Mouse (Mus musculus): ENCODE data around the gene Lrrc29. TPM values are rescaled to one million over a fixed set of nuclear protein-coding genes. Genes with fewer than 3 reads are reported as not detected.

Lrrc29 gene
- polyA plus RNA-seq, 1 experiment: 1.6 TPM

- H3K4me1 ChIP-seq (ENCODE audit: control insufficient read depth, insufficient read depth, low read length): no peaks in the 10 kb centered on the region
- H3K27ac ChIP-seq (ENCODE audit: insufficient read depth, low read length): no peak overlapping the region
- H3K4me3 ChIP-seq (ENCODE audit: insufficient read depth, low read length): 0 out of 2 replicates have a peak overlapping the region, but pooled peaks have one; percentile 17
- TF ChIP-seq POLR2A (IDR thresholded peaks at IDR 0.05; ENCODE audit: low read depth, low read length) (no peak), CTCF (IDR thresholded peaks at IDR 0.05; ENCODE audit: borderline replicate concordance, insufficient read depth, low read length) (no peak)
These were observed 55.8 kb downstream of the Lrrc29 start for GRCm38 (mm10) chr8:105270101-105270915.

- H3K27ac ChIP-seq (ENCODE audit: insufficient read depth, low read length): peak within 1 kb of the TSS; percentile 12; the same call in 1 of the 2 replicates
- TF ChIP-seq CTCF (IDR thresholded peaks at IDR 0.05; ENCODE audit: borderline replicate concordance, insufficient read depth, low read length) (no peak), POLR2A (IDR thresholded peaks at IDR 0.05; ENCODE audit: low read depth, low read length) (peak; percentile 43)
- H3K4me1 ChIP-seq (ENCODE audit: control insufficient read depth, insufficient read depth, low read length): no peaks in the 10 kb centered on the region
- peak within 1 kb of the TSS; percentile 23 for H3K4me3 ChIP-seq (ENCODE audit: insufficient read depth, low read length)
These were observed 56.6 kb downstream of the Lrrc29 start, which contains the start of gene Hsf4 for GRCm38 (mm10) chr8:105269461-105269947. TSS of gene Hsf4 (plus strand) at chr8:105269801.

- peak overlapping the region; percentile 23 for H3K4me3 ChIP-seq (ENCODE audit: insufficient read depth, low read length)
- TF ChIP-seq POLR2A (IDR thresholded peaks at IDR 0.05; ENCODE audit: low read depth, low read length) (no peak), CTCF (IDR thresholded peaks at IDR 0.05; ENCODE audit: borderline replicate concordance, insufficient read depth, low read length) (no peak)
- H3K27ac ChIP-seq (ENCODE audit: insufficient read depth, low read length): peak overlapping the region; percentile 12; the same call in 1 of the 2 replicates
- H3K4me1 ChIP-seq (ENCODE audit: control insufficient read depth, insufficient read depth, low read length): no peaks in the 10 kb centered on the region
These were observed 57.0 kb downstream of the Lrrc29 start for GRCm38 (mm10) chr8:105269075-105269458.

GRCm38 (mm10) chr8:105268342-105269074 is 57.6 kb downstream of the Lrrc29 start:
- Histone ChIP-seq H3K27ac (ENCODE audit: insufficient read depth, low read length) (no peak overlapping the region), H3K4me3 (ENCODE audit: insufficient read depth, low read length) (0 out of 2 replicates have a peak overlapping the region, but pooled peaks have one; percentile 0), H3K4me1 (ENCODE audit: control insufficient read depth, insufficient read depth, low read length) (no peaks in the 10 kb centered on the region)
- TF ChIP-seq CTCF (IDR thresholded peaks at IDR 0.05; ENCODE audit: borderline replicate concordance, insufficient read depth, low read length) (no peak), POLR2A (IDR thresholded peaks at IDR 0.05; ENCODE audit: low read depth, low read length) (peak; percentile 35; the same call in 1 of the 2 replicates)

DNA sequence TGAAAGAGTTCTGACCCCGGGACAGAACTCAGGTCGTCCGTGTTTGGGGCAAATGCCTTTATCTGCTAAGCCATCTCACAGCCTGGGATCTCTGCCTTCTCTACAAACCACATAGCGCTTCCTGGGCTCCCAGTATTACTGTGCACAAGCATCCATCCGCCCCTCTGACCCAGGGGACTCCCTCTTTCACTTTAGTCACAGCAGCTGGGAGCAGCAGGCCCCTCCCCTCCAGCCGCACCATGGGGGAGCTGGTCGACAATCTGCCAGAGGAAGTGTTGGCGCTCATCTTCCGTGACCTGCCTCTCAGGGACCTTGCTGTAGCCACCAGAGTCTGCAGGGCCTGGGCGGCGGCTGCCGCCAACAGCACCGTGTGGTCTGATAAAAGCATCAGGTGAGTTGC is 59.3 kb downstream of the Lrrc29 start:
- H3K4me1 ChIP-seq (ENCODE audit: control insufficient read depth, insufficient read depth, low read length): no peaks in the 10 kb centered on the region
- H3K4me3 ChIP-seq (ENCODE audit: insufficient read depth, low read length): no peak overlapping the region
- H3K27ac ChIP-seq (ENCODE audit: insufficient read depth, low read length): no peak overlapping the region
- no peak for TF ChIP-seq CTCF (IDR thresholded peaks at IDR 0.05; ENCODE audit: borderline replicate concordance, insufficient read depth, low read length)
- no peak for TF ChIP-seq POLR2A (IDR thresholded peaks at IDR 0.05; ENCODE audit: low read depth, low read length)

- H3K4me3 ChIP-seq (ENCODE audit: insufficient read depth, low read length): peak overlapping the region; percentile 69
- TF ChIP-seq POLR2A (IDR thresholded peaks at IDR 0.05; ENCODE audit: low read depth, low read length) (peak; percentile 40; the same call in 1 of the 2 replicates), CTCF (IDR thresholded peaks at IDR 0.05; ENCODE audit: borderline replicate concordance, insufficient read depth, low read length) (no peak)
- H3K4me1 ChIP-seq (ENCODE audit: control insufficient read depth, insufficient read depth, low read length): no peaks in the 10 kb centered on the region
- peak overlapping the region; percentile 34; the same call in 1 of the 2 replicates for H3K27ac ChIP-seq (ENCODE audit: insufficient read depth, low read length)
These were observed 61.0 kb downstream of the Lrrc29 start for GRCm38 (mm10) chr8:105265128-105265527.

GRCm38 (mm10) chr8:105264024-105264982 is 61.8 kb downstream of the Lrrc29 start, which contains the start of the genes Tradd and Fbxl8:
TSS of gene Tradd (minus strand) at chr8:105264609.
TSS of gene Fbxl8 (plus strand) at chr8:105264648.
- Histone ChIP-seq H3K4me1 (ENCODE audit: control insufficient read depth, insufficient read depth, low read length) (no peaks in the 10 kb centered on the region), H3K4me3 (ENCODE audit: insufficient read depth, low read length) (peak within 1 kb of the TSS; percentile 69), H3K27ac (ENCODE audit: insufficient read depth, low read length) (peak within 1 kb of the TSS; percentile 34; the same call in 1 of the 2 replicates)
- no peak for TF ChIP-seq CTCF (IDR thresholded peaks at IDR 0.05; ENCODE audit: borderline replicate concordance, insufficient read depth, low read length)
- peak; percentile 83 for TF ChIP-seq POLR2A (IDR thresholded peaks at IDR 0.05; ENCODE audit: low read depth, low read length)

- no peaks in the 10 kb centered on the region for H3K4me1 ChIP-seq (ENCODE audit: control insufficient read depth, insufficient read depth, low read length)
- no peak for TF ChIP-seq POLR2A (IDR thresholded peaks at IDR 0.05; ENCODE audit: low read depth, low read length)
- TF ChIP-seq CTCF (IDR thresholded peaks at IDR 0.05; ENCODE audit: borderline replicate concordance, insufficient read depth, low read length): peak; percentile 6; the same call in 1 of the 2 replicates
- H3K4me3 ChIP-seq (ENCODE audit: insufficient read depth, low read length): peak overlapping the region; percentile 69; the same call in 1 of the 2 replicates
- H3K27ac ChIP-seq (ENCODE audit: insufficient read depth, low read length): no peak overlapping the region
These were observed 62.7 kb downstream of the Lrrc29 start for GRCm38 (mm10) chr8:105263244-105263912.

Other genes starting within 250 kb of the Lrrc29 start
- not detected in 2 replicates for gene Ces3b, start 242.5 kb downstream of the Lrrc29 start, polyA plus RNA-seq (2011; ENCODE audit: insufficient read length, low read depth, missing spikeins)
- gene Ces4a, start 194.5 kb downstream of the Lrrc29 start, polyA plus RNA-seq (2011; ENCODE audit: insufficient read length, low read depth, missing spikeins): not detected in 2 replicates
- 111 and 145 TPM in 2 replicates for gene Cbfb, start 155.6 kb downstream of the Lrrc29 start, polyA plus RNA-seq (2011; ENCODE audit: insufficient read length, low read depth, missing spikeins)
- gene D230025D16Rik, start 101.1 kb downstream of the Lrrc29 start, polyA plus RNA-seq (2011; ENCODE audit: insufficient read length, low read depth, missing spikeins): 19.5 and 24.7 TPM in 2 replicates
- gene B3gnt9, start 71.1 kb downstream of the Lrrc29 start, polyA plus RNA-seq (2011; ENCODE audit: insufficient read length, low read depth, missing spikeins): 25.8 and 33.2 TPM in 2 replicates
- 12.5 and 15.0 TPM in 2 replicates for gene Tradd, start 61.7 kb downstream of the Lrrc29 start, polyA plus RNA-seq (2011; ENCODE audit: insufficient read length, low read depth, missing spikeins)
- gene Fbxl8, start 61.6 kb downstream of the Lrrc29 start, polyA plus RNA-seq (2011; ENCODE audit: insufficient read length, low read depth, missing spikeins): 3.9 and 4.3 TPM in 2 replicates
- 1.2 and 1.7 TPM in 2 replicates for gene Hsf4, start 56.5 kb downstream of the Lrrc29 start, polyA plus RNA-seq (2011; ENCODE audit: insufficient read length, low read depth, missing spikeins)
- gene Nol3, start 50.1 kb downstream of the Lrrc29 start, polyA plus RNA-seq (2011; ENCODE audit: insufficient read length, low read depth, missing spikeins): 3.0 and 3.4 TPM in 2 replicates
- 5.2 and 6.2 TPM in 2 replicates for gene 4931428F04Rik, start 36.4 kb downstream of the Lrrc29 start, polyA plus RNA-seq (2011; ENCODE audit: insufficient read length, low read depth, missing spikeins)
- 0.55 TPM in 1 of 2 replicates, not detected in the other for gene Exoc3l, start 30.2 kb downstream of the Lrrc29 start, polyA plus RNA-seq (2011; ENCODE audit: insufficient read length, low read depth, missing spikeins)
- gene E2f4, start 28.6 kb downstream of the Lrrc29 start, polyA plus RNA-seq (2011; ENCODE audit: insufficient read length, low read depth, missing spikeins): 42.6 and 43.9 TPM in 2 replicates
- 1.6 and 2.5 TPM in 2 replicates for gene Elmo3, start 20.7 kb downstream of the Lrrc29 start, polyA plus RNA-seq (2011; ENCODE audit: insufficient read length, low read depth, missing spikeins)
- 54.3 and 69.1 TPM in 2 replicates for gene Tmem208, start 76 bp upstream of the Lrrc29 start, polyA plus RNA-seq (2011; ENCODE audit: insufficient read length, low read depth, missing spikeins)
- 16.0 and 22.6 TPM in 2 replicates for gene Fhod1, start 21.7 kb upstream of the Lrrc29 start, polyA plus RNA-seq (2011; ENCODE audit: insufficient read length, low read depth, missing spikeins)
- gene Slc9a5, start 22.6 kb upstream of the Lrrc29 start, polyA plus RNA-seq (2011; ENCODE audit: insufficient read length, low read depth, missing spikeins): 8.9 and 10.3 TPM in 2 replicates
- 3.7 and 3.9 TPM in 2 replicates for gene Plekhg4, start 47.0 kb upstream of the Lrrc29 start, polyA plus RNA-seq (2011; ENCODE audit: insufficient read length, low read depth, missing spikeins)
- gene Kctd19, start 87.2 kb upstream of the Lrrc29 start, polyA plus RNA-seq (2011; ENCODE audit: insufficient read length, low read depth, missing spikeins): not detected in 2 replicates
- gene Lrrc36, start 87.3 kb upstream of the Lrrc29 start, polyA plus RNA-seq (2011; ENCODE audit: insufficient read length, low read depth, missing spikeins): not detected in 2 replicates
- 8.5 and 10.0 TPM in 2 replicates for gene Tppp3, start 145.2 kb upstream of the Lrrc29 start, polyA plus RNA-seq (2011; ENCODE audit: insufficient read length, low read depth, missing spikeins)
- 21.5 and 24.7 TPM in 2 replicates for gene Zdhhc1, start 170.6 kb upstream of the Lrrc29 start, polyA plus RNA-seq (2011; ENCODE audit: insufficient read length, low read depth, missing spikeins)
- gene Hsd11b2, start 192.5 kb upstream of the Lrrc29 start, polyA plus RNA-seq (2011; ENCODE audit: insufficient read length, low read depth, missing spikeins): 0.28 and 0.35 TPM in 2 replicates
- 134 and 138 TPM in 2 replicates for gene Atp6v0d1, start 239.8 kb upstream of the Lrrc29 start, polyA plus RNA-seq (2011; ENCODE audit: insufficient read length, low read depth, missing spikeins)

Data from embryonic fibroblast, embryonic 13.5 days (primary cell).